Mouse (Mus musculus) midbrain, embryonic 13.5 days (tissue): Measurements from ENCODE around the gene Acta2. TPM values are rescaled to one million over a fixed set of nuclear protein-coding genes. Genes with fewer than 3 reads are reported as not detected.

Source experiments
- ATAC-seq: fragments of 200-750 bp; cut with Nextera tagmentation; 2 replicates; pipeline ENCODE4 v1.8.0; 2017; ENCODE audit warnings: mild to moderate bottlenecking, moderate TSS enrichment, moderate library complexity
- H3K27ac ChIP-seq: fragments of 300-500 bp; sonication (generic); 2 replicates; pipeline ENCODE4 v1.5.1; 2015; ENCODE audit warnings: inconsistent platforms, mild to moderate bottlenecking, moderate library complexity
- H3K27me3 ChIP-seq: fragments of 300-500 bp; sonication (generic); 2 replicates; pipeline ENCODE4 v1.6.1; 2015; ENCODE audit warnings: mild to moderate bottlenecking, inconsistent platforms
- H3K36me3 ChIP-seq: fragments of 300-500 bp; sonication (generic); 2 replicates; pipeline ENCODE4 v1.6.1; 2015; ENCODE audit warnings: mild to moderate bottlenecking, inconsistent platforms
- H3K4me1 ChIP-seq: fragments of 300-500 bp; sonication (generic); replicated peaks from 2 replicates; pipeline ENCODE4 v1.6.1; 2015; ENCODE audit warnings: inconsistent platforms
- H3K4me2 ChIP-seq: fragments of 300-500 bp; sonication (generic); replicated peaks from 2 replicates; pipeline ENCODE4 v1.6.1; 2015; ENCODE audit warnings: moderate library complexity, mild to moderate bottlenecking, inconsistent platforms
- H3K4me3 ChIP-seq: fragments of 300-500 bp; sonication (generic); replicated peaks from 2 replicates; pipeline ENCODE4 v1.5.1; 2015; ENCODE audit warnings: mild to moderate bottlenecking, inconsistent platforms
- H3K9ac ChIP-seq: fragments of 300-500 bp; sonication (generic); replicated peaks from 2 replicates; pipeline ENCODE4 v1.6.1; 2015; ENCODE audit warnings: mild to moderate bottlenecking, inconsistent platforms
- H3K9me3 ChIP-seq: fragments of 300-500 bp; sonication (generic); 2 replicates; pipeline ENCODE4 v1.6.1; 2016; ENCODE audit warnings: mild to moderate bottlenecking, inconsistent platforms
- WGBS: fragments of 180-500 bp; shearing (Covaris S2); methylation state at CpG from one replicate; pipeline ENCODE4 v1.1.7; 2015; 5-methylcytosine and 5-hydroxymethylcytosine counted together
- polyA plus RNA-seq: library from polyadenylated mRNA; unstranded; fragments of >200 nt; fragmentation: Nextera tagmentation; extraction: Ambion mirVana; gene quantifications from 2 replicates; pipeline ENCODE4 v1.2.1, GENCODE M21; 2015

The Acta2 gene
- polyA plus RNA-seq = 9.6 and 15.2 TPM in 2 replicates

GRCm38 (mm10) chr19:34254880-34255681 lies at the start of gene Acta2:
TSS of gene Acta2 (minus strand) at chr19:34255590.
- Histone ChIP-seq H3K36me3 (no peaks in the 10 kb centered on the region), H3K9ac (no peak within 1 kb of the TSS), H3K4me1 (0 out of 2 replicates have a peak, but pooled peaks cover 2% of the 10 kb centered on the region), H3K4me3 (no peak within 1 kb of the TSS), H3K27ac (no peak within 1 kb of the TSS), H3K27me3 (no peaks in the 10 kb centered on the region), H3K9me3 (no peaks in the 10 kb centered on the region), H3K4me2 (no peak within 1 kb of the TSS)
- no peak for ATAC-seq
- WGBS = 68% methylated on average over 16 of the region's 16 CpGs

DNA sequence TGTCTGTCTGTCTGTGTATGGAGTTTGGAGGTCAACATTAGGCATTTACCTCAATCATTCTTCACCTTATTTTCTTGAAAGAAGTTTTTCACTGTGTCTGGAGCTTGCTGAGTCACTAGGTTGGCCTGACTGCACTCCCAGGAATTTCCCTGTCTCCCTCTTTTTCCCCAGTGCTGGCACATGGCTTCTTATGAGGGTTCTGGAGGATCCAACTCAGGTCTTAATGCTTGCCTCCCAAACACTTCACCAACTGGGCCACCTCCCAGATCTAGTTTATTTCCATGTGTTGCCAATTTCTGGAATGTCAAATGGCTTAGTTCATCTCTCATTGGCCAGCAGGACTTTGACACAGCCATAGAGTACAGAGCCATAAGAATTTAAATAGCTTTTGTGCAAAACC lies 49.5 kb upstream of the Acta2 start:
- peaks cover 3% of the 10 kb centered on the region; the same call in 1 of the 2 replicates for H3K4me1 ChIP-seq
- no peak overlapping the region for H3K4me3 ChIP-seq
- ATAC-seq = no peak
- no peaks in the 10 kb centered on the region for H3K27me3 ChIP-seq
- no peak overlapping the region for H3K4me2 ChIP-seq
- no peak overlapping the region for H3K9ac ChIP-seq
- no peak overlapping the region for H3K27ac ChIP-seq
- no peaks in the 10 kb centered on the region for H3K36me3 ChIP-seq
- H3K9me3 ChIP-seq = no peaks in the 10 kb centered on the region

GRCm38 (mm10) chr19:34300430-34300829 lies 45.0 kb upstream of the Acta2 start:
- Histone ChIP-seq H3K4me3 (no peak overlapping the region), H3K9me3 (no peaks in the 10 kb centered on the region), H3K36me3 (no peaks in the 10 kb centered on the region), H3K4me1 (no peaks in the 10 kb centered on the region), H3K9ac (no peak overlapping the region), H3K4me2 (no peak overlapping the region), H3K27me3 (no peaks in the 10 kb centered on the region), H3K27ac (no peak overlapping the region)
- 76% methylated on average over 2 of the region's 2 CpGs for WGBS
- no peak for ATAC-seq

DNA sequence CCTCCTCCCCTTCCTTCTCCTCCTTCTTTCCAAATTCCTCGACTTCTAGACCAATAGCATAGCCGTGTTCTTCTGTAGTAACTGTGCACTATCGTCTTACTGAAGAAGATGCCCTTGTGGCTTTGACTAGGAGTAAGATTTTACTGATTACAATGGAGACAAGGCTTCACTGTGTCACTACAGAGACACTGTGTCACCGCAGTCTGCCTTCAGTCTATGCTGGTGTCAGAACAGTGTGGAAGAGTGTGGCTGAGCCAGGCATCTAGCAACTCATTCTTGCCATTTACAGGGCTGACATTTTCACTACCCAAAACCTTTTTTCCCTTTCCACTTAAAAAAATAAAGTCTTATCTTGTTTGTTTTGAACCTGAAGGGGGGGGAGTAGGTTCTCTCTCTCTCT lies 43.8 kb upstream of the Acta2 start:
- Histone ChIP-seq H3K27me3 (no peaks in the 10 kb centered on the region), H3K36me3 (no peaks in the 10 kb centered on the region), H3K4me1 (no peaks in the 10 kb centered on the region), H3K9ac (no peak overlapping the region), H3K4me3 (no peak overlapping the region), H3K27ac (no peak overlapping the region), H3K9me3 (no peaks in the 10 kb centered on the region), H3K4me2 (no peak overlapping the region)
- ATAC-seq = no peak
- WGBS = 82% methylated on average over 4 of the region's 4 CpGs

GRCm38 (mm10) chr19:34298531-34298930 lies 43.1 kb upstream of the Acta2 start:
- WGBS = 88% methylated on average over 1 of the region's 1 CpGs
- Histone ChIP-seq H3K36me3 (no peaks in the 10 kb centered on the region), H3K9me3 (no peaks in the 10 kb centered on the region), H3K4me1 (no peaks in the 10 kb centered on the region), H3K9ac (no peak overlapping the region), H3K27me3 (no peaks in the 10 kb centered on the region), H3K4me3 (no peak overlapping the region), H3K4me2 (no peak overlapping the region), H3K27ac (no peak overlapping the region)
- no peak for ATAC-seq

DNA sequence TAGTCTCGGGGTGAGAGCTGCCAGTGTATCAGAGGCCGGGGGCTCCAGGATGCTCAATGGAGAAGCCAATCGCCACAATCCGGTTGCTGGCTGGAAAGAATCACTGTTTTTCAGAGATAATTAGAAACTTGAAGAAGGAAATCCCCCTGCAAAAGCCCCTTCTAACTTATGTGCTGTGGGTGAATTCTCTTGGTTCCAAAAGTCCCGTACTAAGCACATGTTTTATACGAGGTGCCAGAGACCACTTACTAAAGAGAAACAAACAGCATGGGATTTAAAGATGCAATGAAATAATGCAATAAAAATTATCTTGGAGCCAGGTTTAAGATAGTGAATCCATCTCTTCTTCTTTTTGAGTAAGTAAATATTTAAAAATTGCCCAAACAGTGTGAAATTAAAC lies 40.1 kb upstream of the Acta2 start:
- Histone ChIP-seq H3K4me3 (no peak overlapping the region), H3K36me3 (no peaks in the 10 kb centered on the region), H3K9ac (no peak overlapping the region), H3K4me1 (peaks cover 7% of the 10 kb centered on the region), H3K9me3 (no peaks in the 10 kb centered on the region), H3K27me3 (0 out of 2 replicates have a peak, but pooled peaks cover 2% of the 10 kb centered on the region), H3K4me2 (no peak overlapping the region), H3K27ac (no peak overlapping the region)
- 67% methylated on average over 6 of the region's 6 CpGs for WGBS
- ATAC-seq = no peak

- Histone ChIP-seq H3K9ac (no peak overlapping the region), H3K4me2 (no peak overlapping the region), H3K4me3 (no peak overlapping the region), H3K4me1 (peaks cover 14% of the 10 kb centered on the region), H3K27ac (no peak overlapping the region), H3K36me3 (no peaks in the 10 kb centered on the region), H3K9me3 (no peaks in the 10 kb centered on the region), H3K27me3 (0 out of 2 replicates have a peak, but pooled peaks cover 2% of the 10 kb centered on the region)
- WGBS = 72% methylated on average over 3 of the region's 3 CpGs
- ATAC-seq = no peak
These were observed 38.1 kb upstream of the Acta2 start for GRCm38 (mm10) chr19:34293376-34293947.

GRCm38 (mm10) chr19:34292701-34293100 lies 37.3 kb upstream of the Acta2 start:
- no peak for ATAC-seq
- Histone ChIP-seq H3K4me3 (no peak overlapping the region), H3K9ac (no peak overlapping the region), H3K36me3 (no peaks in the 10 kb centered on the region), H3K27me3 (0 out of 2 replicates have a peak, but pooled peaks cover 2% of the 10 kb centered on the region), H3K27ac (no peak overlapping the region), H3K9me3 (no peaks in the 10 kb centered on the region), H3K4me1 (peaks cover 14% of the 10 kb centered on the region), H3K4me2 (no peak overlapping the region)
- 78% methylated on average over 2 of the region's 2 CpGs for WGBS

GRCm38 (mm10) chr19:34291956-34292355 lies 36.6 kb upstream of the Acta2 start:
- Histone ChIP-seq H3K4me3 (no peak overlapping the region), H3K9ac (no peak overlapping the region), H3K36me3 (no peaks in the 10 kb centered on the region), H3K4me2 (no peak overlapping the region), H3K27me3 (0 out of 2 replicates have a peak, but pooled peaks cover 2% of the 10 kb centered on the region), H3K9me3 (no peaks in the 10 kb centered on the region), H3K27ac (no peak overlapping the region), H3K4me1 (peaks cover 14% of the 10 kb centered on the region)
- no peak for ATAC-seq
- 82% methylated on average over 5 of the region's 5 CpGs for WGBS

DNA sequence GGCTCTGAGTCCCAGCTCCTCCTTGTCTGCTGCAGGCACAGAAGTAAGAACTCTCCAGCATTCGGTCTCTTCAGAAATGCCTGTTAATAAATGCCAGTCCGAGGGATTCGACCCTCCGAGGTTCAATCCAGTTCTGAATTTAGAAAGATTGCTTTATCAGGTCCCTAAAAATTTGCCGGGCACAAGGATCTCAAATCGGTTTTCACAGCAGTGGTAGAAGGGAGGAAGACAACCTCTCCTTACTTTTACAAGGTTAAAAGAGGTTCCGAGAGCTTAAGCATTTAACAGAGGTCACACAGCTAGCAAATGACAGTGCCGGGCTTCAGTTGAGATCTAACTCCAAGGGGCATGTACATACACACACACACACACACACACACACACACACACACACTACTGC lies 36.0 kb upstream of the Acta2 start:
- Histone ChIP-seq H3K27me3 (0 out of 2 replicates have a peak, but pooled peaks cover 2% of the 10 kb centered on the region), H3K4me3 (no peak overlapping the region), H3K9me3 (no peaks in the 10 kb centered on the region), H3K36me3 (no peaks in the 10 kb centered on the region), H3K9ac (no peak overlapping the region), H3K4me2 (peak overlapping the region; percentile 65; the same call in 1 of the 2 replicates), H3K4me1 (peaks cover 14% of the 10 kb centered on the region), H3K27ac (no peak overlapping the region)
- whole genome bisulfite sequencing = 69% methylated on average over 8 of the region's 8 CpGs
- no peak for ATAC-seq

DNA sequence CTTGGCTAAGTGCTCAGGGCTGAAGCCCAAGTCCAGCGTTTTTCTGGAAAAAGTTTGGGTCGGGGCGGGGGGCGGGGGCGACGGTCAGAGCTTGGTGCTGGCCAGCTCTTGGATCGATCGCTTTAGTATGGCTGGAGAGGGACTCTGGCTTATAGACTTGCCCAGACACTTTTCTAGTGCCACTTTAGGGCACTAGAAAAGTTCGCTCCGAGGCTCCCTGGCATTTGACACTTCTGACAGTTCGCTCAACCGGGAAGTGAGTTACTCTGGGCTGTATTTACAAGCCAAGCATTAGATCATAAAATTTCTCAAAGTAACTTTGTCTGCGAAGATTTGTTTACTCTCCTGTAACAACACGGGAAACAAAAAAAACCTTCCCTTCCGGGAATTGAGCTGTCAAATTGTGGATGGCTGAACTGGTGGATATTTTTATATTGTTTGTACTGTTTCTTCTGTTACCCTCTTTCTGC lies 35.5 kb upstream of the Acta2 start:
- Histone ChIP-seq H3K9ac (peak overlapping the region; percentile 7; the same call in 1 of the 2 replicates), H3K27ac (no peak overlapping the region), H3K4me1 (peaks cover 14% of the 10 kb centered on the region), H3K4me3 (peak overlapping the region; percentile 33), H3K4me2 (peak overlapping the region; percentile 65), H3K27me3 (0 out of 2 replicates have a peak, but pooled peaks cover 2% of the 10 kb centered on the region), H3K36me3 (no peaks in the 10 kb centered on the region), H3K9me3 (no peaks in the 10 kb centered on the region)
- WGBS = 17% methylated on average over 15 of the region's 15 CpGs
- ATAC-seq = peak; percentile 48
